In genomic region chr11:19861596-19861995, GRCm38 (mm10) we compare ENCODE assay signal across 29 mouse cellular contexts.
DNase-seq lines count a peak whose midpoint lies in the region; ATAC-seq and TF ChIP-seq lines count a peak whose summit lies in the region.
"Had no signal": no experiment of that assay in that cellular context is flagged by ENCODE, and none has a peak within 500 bp of the region (broad histone marks: within the 10 kb centered on the region; RNA-seq: fewer than 3 reads in every experiment).

No protein-coding gene starts in this region.

- H3K36me3 ChIP-seq in forebrain, postnatal 0 days (ENCODE audit: insufficient read depth) = no peaks in the 10 kb centered on the region
- H3K36me3 ChIP-seq in forebrain, embryonic 11.5 days (ENCODE audit: control insufficient read depth, insufficient read depth, low read length) = no peaks in the 10 kb centered on the region
- no peaks in the 10 kb centered on the region for H3K36me3 ChIP-seq in stomach, embryonic 16.5 days (ENCODE audit: control insufficient read depth, insufficient read depth, low read length)
- H3K36me3 ChIP-seq: embryonic facial prominence, embryonic 12.5 days; forebrain, embryonic 12.5 days; forebrain, embryonic 15.5 days; G1E; heart, embryonic 12.5 days; heart, embryonic 15.5 days; hindbrain, embryonic 10.5 days; hindbrain, embryonic 13.5 days had no signal

- no peak overlapping the region for H3K4me2 ChIP-seq in forebrain, postnatal 0 days (ENCODE audit: low read depth)
- H3K4me2 ChIP-seq in forebrain, embryonic 11.5 days (ENCODE audit: low read depth, low read length, severe bottlenecking) = no peak overlapping the region
- no peak overlapping the region for H3K4me2 ChIP-seq in stomach, embryonic 16.5 days (ENCODE audit: low read depth, low read length)
- H3K4me2 ChIP-seq: embryonic facial prominence, embryonic 12.5 days; forebrain, embryonic 12.5 days; forebrain, embryonic 15.5 days; heart, embryonic 12.5 days; heart, embryonic 15.5 days; hindbrain, embryonic 13.5 days had no signal

- no peaks in the 10 kb centered on the region for H3K4me1 ChIP-seq in forebrain, postnatal 0 days (ENCODE audit: insufficient read depth)
- no peaks in the 10 kb centered on the region for H3K4me1 ChIP-seq in forebrain, embryonic 11.5 days (replicated peaks; ENCODE audit: control insufficient read depth, insufficient read depth, low read length)
- no peaks in the 10 kb centered on the region for H3K4me1 ChIP-seq in stomach, embryonic 16.5 days (ENCODE audit: control insufficient read depth, insufficient read depth, low read length)
- no peaks in the 10 kb centered on the region for H3K4me1 ChIP-seq in lung, adult 2 months (ENCODE audit: control insufficient read depth, insufficient read depth, low read length)
- H3K4me1 ChIP-seq: embryonic facial prominence, embryonic 12.5 days; forebrain, embryonic 12.5 days; forebrain, embryonic 15.5 days; heart, embryonic 12.5 days; heart, embryonic 15.5 days; hindbrain, embryonic 10.5 days; hindbrain, embryonic 13.5 days had no signal

- H3K9me3 ChIP-seq in forebrain, postnatal 0 days (ENCODE audit: low read length) = no peaks in the 10 kb centered on the region
- no peaks in the 10 kb centered on the region for H3K9me3 ChIP-seq in forebrain, embryonic 11.5 days (ENCODE audit: control insufficient read depth, low read length)
- no peaks in the 10 kb centered on the region for H3K9me3 ChIP-seq in stomach, embryonic 16.5 days (replicated peaks; ENCODE audit: control insufficient read depth, low read length)
- H3K9me3 ChIP-seq: embryonic facial prominence, embryonic 12.5 days; forebrain, embryonic 12.5 days; forebrain, embryonic 15.5 days; G1E; heart, embryonic 12.5 days; heart, embryonic 15.5 days; hindbrain, embryonic 10.5 days; hindbrain, embryonic 13.5 days had no signal

- 85% methylated on average over 4 of the region's 4 CpGs for WGBS in forebrain, postnatal 0 days
- whole genome bisulfite sequencing in forebrain, embryonic 11.5 days = 84% methylated on average over 4 of the region's 4 CpGs
- 74% methylated on average over 4 of the region's 4 CpGs for WGBS in stomach, embryonic 16.5 days
- 83% methylated on average over 4 of the region's 4 CpGs for WGBS in lung, adult 2 months

- TF ChIP-seq CTCF in forebrain, postnatal 0 days (IDR thresholded peaks at IDR 0.05; ENCODE audit: low read depth) = no peak
- TF ChIP-seq CTCF in lung, adult 2 months (IDR thresholded peaks at IDR 0.05; ENCODE audit: insufficient read depth, low read length) = no peak

- H3K27ac ChIP-seq in forebrain, postnatal 0 days (ENCODE audit: low read depth, low read length) = no peak overlapping the region
- no peak overlapping the region for H3K27ac ChIP-seq in forebrain, embryonic 11.5 days (ENCODE audit: low read depth, low read length)
- peak overlapping the region; percentile 60; the same call in 1 of the 2 replicates for H3K27ac ChIP-seq in stomach, embryonic 16.5 days (ENCODE audit: low read length)
- H3K27ac ChIP-seq: embryonic facial prominence, embryonic 12.5 days; forebrain, embryonic 12.5 days; forebrain, embryonic 15.5 days; heart, adult 2 months; heart, embryonic 15.5 days; hindbrain, embryonic 10.5 days; hindbrain, embryonic 13.5 days had no signal

- no peak overlapping the region for H3K9ac ChIP-seq in forebrain, postnatal 0 days
- H3K9ac ChIP-seq in forebrain, embryonic 11.5 days (ENCODE audit: low read length) = no peak overlapping the region
- no peak overlapping the region for H3K9ac ChIP-seq in stomach, embryonic 16.5 days (ENCODE audit: low read length)
- H3K9ac ChIP-seq: embryonic facial prominence, embryonic 12.5 days; forebrain, embryonic 12.5 days; forebrain, embryonic 15.5 days; heart, embryonic 12.5 days; heart, embryonic 15.5 days; hindbrain, embryonic 13.5 days had no signal

- no peak for TF ChIP-seq POLR2A in lung, adult 2 months (IDR thresholded peaks at IDR 0.05; ENCODE audit: borderline replicate concordance, extremely low read depth, low read depth, low read length)

- peak; percentile 20; the same call in 1 of the 2 replicates for ATAC-seq in forebrain, postnatal 0 days
- no peak for ATAC-seq in forebrain, embryonic 11.5 days (replicated peaks; ENCODE audit: low FRiP score)
- ATAC-seq in stomach, embryonic 16.5 days (ENCODE audit: insufficient read depth, low FRiP score) = no peak
- ATAC-seq: forebrain, embryonic 15.5 days; hindbrain, embryonic 16.5 days; Patski had no signal

- no peak for DNase-seq in forebrain, postnatal 0 days
- DNase-seq in forebrain, embryonic 11.5 days (ENCODE audit: low spot score) = no peak
- peak; percentile 17 to 31 for DNase-seq in urinary bladder, postnatal 36 days (ENCODE audit: low spot score in 2 of 2)
- DNase-seq in urinary bladder, postnatal 4 days (ENCODE audit: low spot score in 2 of 2) = no peak
- no peak for DNase-seq in lung, adult 2 months
- DNase-seq in yolk sac, embryonic 10.5 days (ENCODE audit: low spot score) = no peak
- DNase-seq: adrenal gland, postnatal 10 days; adrenal gland, postnatal 36 days; B cell, adult 2 months; cerebellum, adult 18-20 months; cerebellum, adult 9-10 months; cerebellum, postnatal 14 days; gastrocnemius, postnatal 10 days; gastrocnemius, postnatal 36 days; heart, adult 2 months; heart, postnatal 10 days; heart, postnatal 36 days had no signal

- H3K27me3 ChIP-seq in forebrain, postnatal 0 days (ENCODE audit: insufficient read depth, low read length) = no peaks in the 10 kb centered on the region
- H3K27me3 ChIP-seq in forebrain, embryonic 11.5 days (ENCODE audit: control insufficient read depth, insufficient read depth, low read length) = no peaks in the 10 kb centered on the region
- H3K27me3 ChIP-seq in stomach, embryonic 16.5 days (ENCODE audit: control insufficient read depth, insufficient read depth, low read length) = no peaks in the 10 kb centered on the region
- H3K27me3 ChIP-seq: CH12.LX; embryonic facial prominence, embryonic 12.5 days; forebrain, embryonic 12.5 days; forebrain, embryonic 15.5 days; heart, embryonic 12.5 days; heart, embryonic 15.5 days; hindbrain, embryonic 13.5 days; Patski had no signal

- no peak overlapping the region for H3K4me3 ChIP-seq in forebrain, postnatal 0 days (ENCODE audit: low read depth, low read length)
- H3K4me3 ChIP-seq in forebrain, embryonic 11.5 days (ENCODE audit: low read depth, low read length) = no peak overlapping the region
- no peak overlapping the region for H3K4me3 ChIP-seq in stomach, embryonic 16.5 days (replicated peaks; ENCODE audit: low read length)
- H3K4me3 ChIP-seq in lung, adult 2 months (replicated peaks; ENCODE audit: extremely low read depth, low read depth, low read length) = no peak overlapping the region
- H3K4me3 ChIP-seq: embryonic facial prominence, embryonic 12.5 days; forebrain, embryonic 12.5 days; forebrain, embryonic 15.5 days; heart, adult 2 months; heart, embryonic 12.5 days; heart, embryonic 15.5 days; hindbrain, embryonic 10.5 days; hindbrain, embryonic 13.5 days had no signal

Comparison
In these comparisons a context has a peak if more than half of its experiments do, and no peak if none do; other contexts are left out.
1. DNase-seq: peak in urinary bladder, postnatal 36 days (2 of 2); none in forebrain, postnatal 0 days (single experiment), forebrain, embryonic 11.5 days (single experiment), urinary bladder, postnatal 4 days (0 of 2), lung, adult 2 months (single experiment) and yolk sac, embryonic 10.5 days (single experiment).